Mouse (Mus musculus) left cerebral cortex, postnatal 4 days (tissue): ENCODE data around the gene Cdkn1a. TPM values are rescaled to one million over a fixed set of nuclear protein-coding genes. Genes with fewer than 3 reads are reported as not detected.

Experiments used
- total RNA-seq, 2 experiments: library from RNA; stranded (reverse); gene quantifications; 2 replicates each; pipeline ENCODE4 v1.2.3; 2021

Gene Cdkn1a
- total RNA-seq, 2 experiments from 2014 or later, result 29.6 to 34.4 TPM

Other genes starting within 250 kb of the Cdkn1a start
- gene Pnpla1, start 232.6 kb upstream of the Cdkn1a start, total RNA-seq, result under 1 TPM; 0.22 to 0.42 TPM
- 1 to 10 TPM; 3.0 to 6.7 TPM for gene 4930539E08Rik, start 175.7 kb upstream of the Cdkn1a start, total RNA-seq
- not detected for gene Pxt1, start 147.1 kb upstream of the Cdkn1a start, total RNA-seq
- 100 to 1,000 TPM in 1 of 2 experiments, 10 to 100 TPM in 1; 99.1 to 109 TPM for gene Kctd20, start 139.0 kb upstream of the Cdkn1a start, total RNA-seq
- 10 to 100 TPM; 83.3 to 93.2 TPM for gene Stk38, start 83.0 kb upstream of the Cdkn1a start, total RNA-seq
- gene Srsf3, start 58.3 kb upstream of the Cdkn1a start, total RNA-seq, result 100 to 1,000 TPM; 220 to 228 TPM
- gene Rab44, start 23.2 kb downstream of the Cdkn1a start, total RNA-seq, result 1 to 10 TPM in 1 of 2 experiments, under 1 TPM in 1; 0.54 to 1.0 TPM
- gene Cpne5, start 147.2 kb downstream of the Cdkn1a start, total RNA-seq, result 10 to 100 TPM; 67.9 to 81.9 TPM
- 10 to 100 TPM; 35.1 to 40.5 TPM for gene Ppil1, start 173.2 kb downstream of the Cdkn1a start, total RNA-seq
- gene BC004004, start 177.8 kb downstream of the Cdkn1a start, total RNA-seq, result 100 to 1,000 TPM; 102 to 107 TPM
- 1 to 10 TPM; 1.4 to 2.0 TPM for gene Pi16, start 226.7 kb downstream of the Cdkn1a start, total RNA-seq